Mouse (Mus musculus) limb, embryonic 12.5 days (tissue): ENCODE measurements at regions not wholly inside any gene's neighbourhood (a gene's known extent, or its start where the extent isn't known, plus 50 kb on each side); places are given as distances from the start of the nearest gene placed in this dataset.
A peak's percentile ranks its signal among the peaks of the same experiment; 100 is the strongest.
"Not testable (repeated sequence)": the region's sequence is repeated elsewhere in the genome, so short reads cannot be mapped to it uniquely, and the experiment has no call there.

Experiments used
- ATAC-seq: fragments of 200-750 bp; cut with Nextera tagmentation; 2 replicates; pipeline ENCODE4 v1.8.0; 2017; ENCODE audit warnings: low read depth, moderate TSS enrichment; ENCODE audit not compliant: insufficient number of reproducible peaks, insufficient read depth, low FRiP score, low TSS enrichment
- H3K27ac ChIP-seq: fragments of 300-500 bp; sonication (generic); 2 replicates; pipeline ENCODE4 v1.5.1; 2016; ENCODE audit warnings: mild to moderate bottlenecking, moderate library complexity
- H3K27me3 ChIP-seq: fragments of 300-500 bp; sonication (generic); 2 replicates; pipeline ENCODE4 v1.6.1; 2016; ENCODE audit warnings: mild to moderate bottlenecking, moderate library complexity
- H3K36me3 ChIP-seq: fragments of 300-500 bp; sonication (generic); 2 replicates; pipeline ENCODE4 v1.6.1; 2016; ENCODE audit warnings: mild to moderate bottlenecking, moderate library complexity
- H3K4me1 ChIP-seq: fragments of 300-500 bp; sonication (generic); replicated peaks from 2 replicates; pipeline ENCODE4 v1.6.1; 2016
- H3K4me2 ChIP-seq: fragments of 300-500 bp; sonication (generic); 2 replicates; pipeline ENCODE4 v1.6.1; 2016; ENCODE audit warnings: mild to moderate bottlenecking, moderate library complexity
- H3K4me3 ChIP-seq: fragments of 300-500 bp; sonication (generic); replicated peaks from 2 replicates; pipeline ENCODE4 v1.5.1; 2016; ENCODE audit warnings: mild to moderate bottlenecking
- H3K9ac ChIP-seq: fragments of 300-500 bp; sonication (generic); replicated peaks from 2 replicates; pipeline ENCODE4 v1.6.1; 2016; ENCODE audit warnings: mild to moderate bottlenecking, moderate library complexity
- H3K9me3 ChIP-seq: fragments of 300-500 bp; sonication (generic); 2 replicates; pipeline ENCODE4 v1.6.1; 2016; ENCODE audit warnings: mild to moderate bottlenecking, moderate library complexity
- WGBS: fragments of 180-500 bp; shearing (Covaris S2); methylation state at CpG from one replicate; pipeline ENCODE4 v1.1.7; 2016; 5-methylcytosine and 5-hydroxymethylcytosine counted together

GRCm38 (mm10) chr1:14109190-14109482, 1984.0 kb downstream of the 4930444P10Rik start:
- H3K27me3 ChIP-seq: 0 out of 2 replicates have a peak, but pooled peaks cover 2% of the 10 kb centered on the region
- 15% methylated on average over 6 of the region's 6 CpGs for WGBS
- H3K9me3 ChIP-seq: no peaks in the 10 kb centered on the region
- H3K36me3 ChIP-seq: no peaks in the 10 kb centered on the region
- H3K9ac ChIP-seq: no peak overlapping the region
- H3K4me1 ChIP-seq: no peaks in the 10 kb centered on the region; the same call in 1 of the 2 replicates
- H3K4me3 ChIP-seq: no peak overlapping the region
- H3K4me2 ChIP-seq: no peak overlapping the region
- no peak for ATAC-seq
- no peak overlapping the region for H3K27ac ChIP-seq

GRCm38 (mm10) chr1:14108450-14109189, 1984.5 kb downstream of the 4930444P10Rik start:
- H3K9me3 ChIP-seq: no peaks in the 10 kb centered on the region
- no peak overlapping the region for H3K4me2 ChIP-seq
- 0 out of 2 replicates have a peak, but pooled peaks cover 2% of the 10 kb centered on the region for H3K27me3 ChIP-seq
- H3K4me3 ChIP-seq: no peak overlapping the region
- H3K4me1 ChIP-seq: no peaks in the 10 kb centered on the region; the same call in 1 of the 2 replicates
- no peak overlapping the region for H3K9ac ChIP-seq
- WGBS: 63% methylated on average over 7 of the region's 7 CpGs
- H3K36me3 ChIP-seq: no peaks in the 10 kb centered on the region
- no peak overlapping the region for H3K27ac ChIP-seq
- no peak for ATAC-seq

GRCm38 (mm10) chr1:14105521-14105920, 1987.6 kb downstream of the 4930444P10Rik start:
- WGBS: 83% methylated on average over 6 of the region's 6 CpGs
- not testable (repeated sequence) for H3K9ac ChIP-seq, ATAC-seq, H3K27me3 ChIP-seq, H3K36me3 ChIP-seq, H3K4me1 ChIP-seq, H3K27ac ChIP-seq, H3K9me3 ChIP-seq, H3K4me3 ChIP-seq, H3K4me2 ChIP-seq

GRCm38 (mm10) chr1:14104529-14104928, 1988.6 kb downstream of the 4930444P10Rik start:
- no peak for ATAC-seq
- no peaks in the 10 kb centered on the region for H3K27me3 ChIP-seq
- H3K9ac ChIP-seq: no peak overlapping the region
- WGBS: 86% methylated on average over 2 of the region's 2 CpGs
- H3K9me3 ChIP-seq: no peaks in the 10 kb centered on the region
- H3K36me3 ChIP-seq: no peaks in the 10 kb centered on the region
- no peak overlapping the region for H3K4me2 ChIP-seq
- no peak overlapping the region for H3K4me3 ChIP-seq
- H3K27ac ChIP-seq: no peak overlapping the region
- H3K4me1 ChIP-seq: no peaks in the 10 kb centered on the region; the same call in 1 of the 2 replicates

GRCm38 (mm10) chr1:14099031-14099430, 1994.1 kb downstream of the 4930444P10Rik start:
- H3K4me1 ChIP-seq: peaks cover 11% of the 10 kb centered on the region
- H3K9ac ChIP-seq: no peak overlapping the region
- H3K4me2 ChIP-seq: no peak overlapping the region
- no peak overlapping the region for H3K27ac ChIP-seq
- no peaks in the 10 kb centered on the region for H3K36me3 ChIP-seq
- no peaks in the 10 kb centered on the region for H3K9me3 ChIP-seq
- H3K4me3 ChIP-seq: no peak overlapping the region
- H3K27me3 ChIP-seq: no peaks in the 10 kb centered on the region
- no peak for ATAC-seq
- 62% methylated on average over 5 of the region's 5 CpGs for WGBS

- Histone ChIP-seq H3K9ac (no peak overlapping the region), H3K9me3 (no peaks in the 10 kb centered on the region), H3K27ac (no peak overlapping the region), H3K27me3 (no peaks in the 10 kb centered on the region), H3K36me3 (no peaks in the 10 kb centered on the region), H3K4me2 (no peak overlapping the region), H3K4me3 (no peak overlapping the region), H3K4me1 (peaks cover 11% of the 10 kb centered on the region)
- ATAC-seq: 0 out of 2 replicates have a peak, but pooled peaks have one; percentile 42
- WGBS: 24% methylated on average over 5 of the region's 5 CpGs
Measured at GRCm38 (mm10) chr1:14097567-14098228, 1995.4 kb downstream of the 4930444P10Rik start.

- ATAC-seq: no peak
- peaks cover 5% of the 10 kb centered on the region; the same call in 1 of the 2 replicates for H3K27me3 ChIP-seq
- no peaks in the 10 kb centered on the region for H3K36me3 ChIP-seq
Measured at GRCm38 (mm10) chr1:14064856-14065255, 2028.3 kb downstream of the 4930444P10Rik start.

GRCm38 (mm10) chr1:14036163-14036562, 2057.0 kb downstream of the 4930444P10Rik start:
- no peaks in the 10 kb centered on the region for H3K9me3 ChIP-seq
- no peak overlapping the region for H3K9ac ChIP-seq
- ATAC-seq: no peak
- H3K4me1 ChIP-seq: no peaks in the 10 kb centered on the region
- H3K36me3 ChIP-seq: no peaks in the 10 kb centered on the region
- WGBS: 42% methylated on average over 2 of the region's 2 CpGs
- H3K27me3 ChIP-seq: no peaks in the 10 kb centered on the region; the same call in 1 of the 2 replicates
- no peak overlapping the region for H3K4me2 ChIP-seq
- no peak overlapping the region for H3K4me3 ChIP-seq
- H3K27ac ChIP-seq: no peak overlapping the region

More at GRCm38 (mm10) chr1:14064856-14065255, 2028.3 kb downstream of the 4930444P10Rik start:
- 91% methylated on average over 3 of the region's 3 CpGs for WGBS
- no peak overlapping the region for H3K9ac ChIP-seq
- no peak overlapping the region for H3K4me2 ChIP-seq
- H3K4me3 ChIP-seq: no peak overlapping the region
- no peak overlapping the region for H3K27ac ChIP-seq
- H3K9me3 ChIP-seq: peaks cover 7% of the 10 kb centered on the region; the same call in 1 of the 2 replicates
- H3K4me1 ChIP-seq: no peaks in the 10 kb centered on the region

- no peaks in the 10 kb centered on the region for H3K36me3 ChIP-seq
- no peaks in the 10 kb centered on the region for H3K4me1 ChIP-seq
- H3K4me2 ChIP-seq: no peak overlapping the region
- 76% methylated on average over 9 of the region's 9 CpGs for WGBS
- H3K9me3 ChIP-seq: no peaks in the 10 kb centered on the region
- H3K27ac ChIP-seq: no peak overlapping the region
- no peaks in the 10 kb centered on the region for H3K27me3 ChIP-seq
- ATAC-seq: no peak
- H3K4me3 ChIP-seq: no peak overlapping the region
- no peak overlapping the region for H3K9ac ChIP-seq
Measured at GRCm38 (mm10) chr1:14011484-14011883, 2081.6 kb downstream of the 4930444P10Rik start.

- no peak for ATAC-seq
- 88% methylated on average over 3 of the region's 3 CpGs for WGBS
- Histone ChIP-seq H3K36me3 (no peaks in the 10 kb centered on the region), H3K27ac (no peak overlapping the region), H3K9ac (no peak overlapping the region), H3K4me2 (no peak overlapping the region), H3K27me3 (no peaks in the 10 kb centered on the region), H3K4me3 (no peak overlapping the region), H3K9me3 (no peaks in the 10 kb centered on the region), H3K4me1 (no peaks in the 10 kb centered on the region)
Measured at GRCm38 (mm10) chr1:14010789-14011188, 2082.3 kb downstream of the 4930444P10Rik start.

GRCm38 (mm10) chr1:14002550-14002949, 2090.6 kb downstream of the 4930444P10Rik start:
- H3K9ac ChIP-seq: no peak overlapping the region
- no peaks in the 10 kb centered on the region for H3K36me3 ChIP-seq
- H3K9me3 ChIP-seq: no peaks in the 10 kb centered on the region
- no peaks in the 10 kb centered on the region for H3K27me3 ChIP-seq
- H3K27ac ChIP-seq: no peak overlapping the region
- no peak overlapping the region for H3K4me3 ChIP-seq
- WGBS: 85% methylated on average over 1 of the region's 1 CpGs
- no peak for ATAC-seq
- H3K4me2 ChIP-seq: no peak overlapping the region
- H3K4me1 ChIP-seq: peaks cover 9% of the 10 kb centered on the region
